ENCODE assay signal across 8 mouse cellular contexts in the genomic region with DNA sequence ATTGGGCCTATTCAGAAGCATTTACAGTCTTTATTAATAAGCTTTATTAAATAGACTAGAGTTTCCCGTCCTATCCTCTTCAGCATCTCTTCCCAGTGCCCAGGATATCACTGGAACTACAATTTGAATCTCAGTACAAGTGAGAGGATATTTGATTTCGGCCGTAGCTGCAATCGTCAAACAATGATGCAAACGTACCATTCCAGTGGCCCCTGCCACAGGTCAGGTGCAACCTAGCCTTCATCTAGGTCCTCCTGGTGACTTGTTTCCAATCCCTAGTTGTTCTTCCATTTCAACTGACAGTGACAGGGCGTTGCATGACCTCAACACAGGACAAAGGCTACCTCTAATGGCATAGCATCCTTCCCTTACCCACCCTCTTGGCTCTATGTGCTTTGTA. TPM values are rescaled to one million over a fixed set of nuclear protein-coding genes. Genes with fewer than 3 reads are reported as not detected.
A peak's percentile ranks its signal among the peaks of the same experiment; 100 is the strongest.
DNase-seq lines count a peak whose midpoint lies in the region; ATAC-seq and TF ChIP-seq lines count a peak whose summit lies in the region.

No protein-coding gene starts in this region.

- H3K9me3 ChIP-seq in embryonic facial prominence, embryonic 13.5 days, result no peaks in the 10 kb centered on the region
- H3K9me3 ChIP-seq in intestine, embryonic 15.5 days, result no peaks in the 10 kb centered on the region

- H3K36me3 ChIP-seq in embryonic facial prominence, embryonic 13.5 days, result peaks cover 25% of the 10 kb centered on the region
- no peaks in the 10 kb centered on the region for H3K36me3 ChIP-seq in intestine, embryonic 15.5 days
- H3K36me3 ChIP-seq in myocyte (ENCODE audit: control insufficient read depth, insufficient read depth), result peaks cover 4% of the 10 kb centered on the region

- no peaks in the 10 kb centered on the region for H3K79me2 ChIP-seq in myocyte (ENCODE audit: control insufficient read depth, insufficient read depth)

- H3K4me2 ChIP-seq in embryonic facial prominence, embryonic 13.5 days, result peak overlapping the region; percentile 70
- H3K4me2 ChIP-seq in intestine, embryonic 15.5 days (replicated peaks), result peak overlapping the region; percentile 76
- peak overlapping the region; percentile 94 for H3K4me2 ChIP-seq in myocyte (ENCODE audit: low read depth)

- H3K4me3 ChIP-seq in left cerebral cortex, adult 2 months, result peak overlapping the region; percentile 53
- H3K4me3 ChIP-seq in embryonic facial prominence, embryonic 13.5 days, result peak overlapping the region; percentile 60
- H3K4me3 ChIP-seq in intestine, embryonic 15.5 days (replicated peaks), result peak overlapping the region; percentile 60
- peak overlapping the region; percentile 63 for H3K4me3 ChIP-seq in myocyte

- H3K27me3 ChIP-seq in embryonic facial prominence, embryonic 13.5 days, result no peaks in the 10 kb centered on the region
- no peaks in the 10 kb centered on the region for H3K27me3 ChIP-seq in intestine, embryonic 15.5 days (replicated peaks)
- no peaks in the 10 kb centered on the region for H3K27me3 ChIP-seq in myocyte (ENCODE audit: control insufficient read depth, insufficient read depth, insufficient read length)

- peaks cover 8% of the 10 kb centered on the region for H3K4me1 ChIP-seq in embryonic facial prominence, embryonic 13.5 days
- no peaks in the 10 kb centered on the region for H3K4me1 ChIP-seq in intestine, embryonic 15.5 days (replicated peaks)

- TF ChIP-seq CTCF in left cerebral cortex, adult 2 months (IDR thresholded peaks at IDR 0.05), result no peak

- intact Hi-C loops in left cerebral cortex, adult 2 months (cut with DNase I), result no loop called here
- intact Hi-C loops in left cerebral cortex, postnatal 36 days (cut with DNase I), result no loop called here

- no peak for DNase-seq in left cerebral cortex, adult 2 months (ENCODE audit: extremely low spot score in 1 of 2, low spot score in 2 of 2)
- no peak for DNase-seq in left cerebral cortex, postnatal 36 days (ENCODE audit: low spot score in 2 of 2)
- DNase-seq in thymus, postnatal 14 days, result no peak
- DNase-seq in cerebellum, adult 8-10 months, result no peak
- DNase-seq in urinary bladder, postnatal 36 days (ENCODE audit: low spot score in 2 of 2), result no peak

- peak overlapping the region; percentile 68 for H3K9ac ChIP-seq in embryonic facial prominence, embryonic 13.5 days
- H3K9ac ChIP-seq in intestine, embryonic 15.5 days, result peak overlapping the region; percentile 46

- peak overlapping the region; percentile 70 for H3K27ac ChIP-seq in left cerebral cortex, adult 2 months
- H3K27ac ChIP-seq in embryonic facial prominence, embryonic 13.5 days, result no peak overlapping the region; the same call in 1 of the 2 replicates
- H3K27ac ChIP-seq in intestine, embryonic 15.5 days, result 0 out of 2 replicates have a peak overlapping the region, but pooled peaks have one; percentile 51

- H3ac ChIP-seq in myocyte (ENCODE audit: control insufficient read depth, insufficient read length), result no peak overlapping the region

- TF ChIP-seq POLR2A in myocyte (IDR thresholded peaks at IDR 0.05; ENCODE audit: insufficient read length, low read depth), result no peak

- 51% methylated on average over 6 of the region's 6 CpGs for WGBS in embryonic facial prominence, embryonic 13.5 days
- 33% methylated on average over 6 of the region's 6 CpGs for WGBS in intestine, embryonic 15.5 days

- ATAC-seq in embryonic facial prominence, embryonic 13.5 days (ENCODE audit: insufficient number of reproducible peaks, insufficient read depth, low FRiP score, low TSS enrichment, low read depth), result no peak
- no peak for ATAC-seq in intestine, embryonic 15.5 days

TF ChIP-seq in myocyte, 11 proteins besides CTCF, POLR2A, EP300 and RAD21:
- TF ChIP-seq E2F4 (IDR thresholded peaks at IDR 0.05; ENCODE audit: insufficient read depth) (no peak), POLR2AphosphoS2 (IDR thresholded peaks at IDR 0.05; ENCODE audit: insufficient read length, low read depth) (no peak), REST (IDR thresholded peaks at IDR 0.05; ENCODE audit: insufficient read depth, insufficient read length) (no peak), TCF3 (IDR thresholded peaks at IDR 0.05; ENCODE audit: insufficient read length, low read depth) (no peak), MYOG (IDR thresholded peaks at IDR 0.05; ENCODE audit: control insufficient read depth in 1 of 3, insufficient read depth in 1 of 3, insufficient read length in 2 of 3, low read depth in 2 of 3) (no peak), MYOD1 (IDR thresholded peaks at IDR 0.05; ENCODE audit: control insufficient read depth in 1 of 3, insufficient read length in 2 of 3, low read depth in 2 of 3) (no peak), TCF12 (IDR thresholded peaks at IDR 0.05; ENCODE audit: insufficient read depth, poor library complexity, severe bottlenecking) (no peak), SRF (IDR thresholded peaks at IDR 0.05; ENCODE audit: control insufficient read depth, insufficient read length, low read depth) (no peak), CEBPB (IDR thresholded peaks at IDR 0.05; ENCODE audit: insufficient read depth, poor library complexity, severe bottlenecking) (no peak), MAX (IDR thresholded peaks at IDR 0.05; ENCODE audit: low read depth) (no peak), USF1 (IDR thresholded peaks at IDR 0.05; ENCODE audit: low read depth) (no peak)

RNA-seq across cellular contexts. Expression of gene Nicn1, which starts 0.5 kb away (rescaled TPM):
- 100 to 1,000 TPM; 122 to 130 TPM for total RNA-seq in left cerebral cortex, adult 2 months (2021)
- 100 to 1,000 TPM; 116 to 131 TPM for total RNA-seq in left cerebral cortex, postnatal 36 days (2021)
- 48.9 and 50.1 TPM in 2 replicates for polyA plus RNA-seq in embryonic facial prominence, embryonic 13.5 days (2015; fragmentation: Nextera tagmentation; extraction: Ambion mirVana)
- polyA plus RNA-seq in intestine, embryonic 15.5 days (2015; fragmentation: Nextera tagmentation; extraction: Ambion mirVana), result 28.9 and 29.5 TPM in 2 replicates
- 37.9 TPM for polyA plus RNA-seq in myocyte (2012; fragmentation: generic; extraction: Trizol)

RNA-seq across cellular contexts. Expression of gene Amt, which starts 5.9 kb away (rescaled TPM):
- 10 to 100 TPM; 32.1 to 38.0 TPM for total RNA-seq in left cerebral cortex, adult 2 months (2021)
- 10 to 100 TPM; 29.5 to 34.0 TPM for total RNA-seq in left cerebral cortex, postnatal 36 days (2021)
- 12.5 and 15.3 TPM in 2 replicates for polyA plus RNA-seq in embryonic facial prominence, embryonic 13.5 days (2015; fragmentation: Nextera tagmentation; extraction: Ambion mirVana)
- 20.9 and 23.2 TPM in 2 replicates for polyA plus RNA-seq in intestine, embryonic 15.5 days (2015; fragmentation: Nextera tagmentation; extraction: Ambion mirVana)
- 2.1 TPM for polyA plus RNA-seq in myocyte (2012; fragmentation: generic; extraction: Trizol)

RNA-seq across cellular contexts. Expression of gene Rhoa, which starts 15.2 kb away (rescaled TPM):
- 100 to 1,000 TPM; 154 to 159 TPM for total RNA-seq in left cerebral cortex, adult 2 months (2021)
- 100 to 1,000 TPM; 160 to 176 TPM for total RNA-seq in left cerebral cortex, postnatal 36 days (2021)
- 437 and 448 TPM in 2 replicates for polyA plus RNA-seq in embryonic facial prominence, embryonic 13.5 days (2015; fragmentation: Nextera tagmentation; extraction: Ambion mirVana)
- 422 and 453 TPM in 2 replicates for polyA plus RNA-seq in intestine, embryonic 15.5 days (2015; fragmentation: Nextera tagmentation; extraction: Ambion mirVana)
- polyA plus RNA-seq in myocyte (2012; fragmentation: generic; extraction: Trizol), result 306 TPM

RNA-seq across cellular contexts. Expression of gene Tcta, which starts 15.2 kb away (rescaled TPM):
- total RNA-seq in left cerebral cortex, adult 2 months (2021), result 10 to 100 TPM; 29.3 to 35.4 TPM
- total RNA-seq in left cerebral cortex, postnatal 36 days (2021), result 10 to 100 TPM; 29.2 to 41.4 TPM
- polyA plus RNA-seq in embryonic facial prominence, embryonic 13.5 days (2015; fragmentation: Nextera tagmentation; extraction: Ambion mirVana), result 31.5 and 34.2 TPM in 2 replicates
- 34.1 and 37.1 TPM in 2 replicates for polyA plus RNA-seq in intestine, embryonic 15.5 days (2015; fragmentation: Nextera tagmentation; extraction: Ambion mirVana)
- polyA plus RNA-seq in myocyte (2012; fragmentation: generic; extraction: Trizol), result 29.8 TPM

RNA-seq across cellular contexts. Expression of gene Dag1, which starts 27.0 kb away (rescaled TPM):
- 10 to 100 TPM; 77.4 to 77.5 TPM for total RNA-seq in left cerebral cortex, adult 2 months (2021)
- total RNA-seq in left cerebral cortex, postnatal 36 days (2021), result 10 to 100 TPM; 90.4 to 93.1 TPM
- polyA plus RNA-seq in embryonic facial prominence, embryonic 13.5 days (2015; fragmentation: Nextera tagmentation; extraction: Ambion mirVana), result 52.6 and 54.7 TPM in 2 replicates
- 72.9 and 75.1 TPM in 2 replicates for polyA plus RNA-seq in intestine, embryonic 15.5 days (2015; fragmentation: Nextera tagmentation; extraction: Ambion mirVana)
- polyA plus RNA-seq in myocyte (2012; fragmentation: generic; extraction: Trizol), result 195 TPM
